20 mouse cellular contexts compared by ENCODE assay signal in genomic region chr16:29908031-29908430, GRCm38 (mm10).
DNase-seq lines count a peak whose midpoint lies in the region; ATAC-seq lines count a peak whose summit lies in the region.
"Had no signal": no experiment of that assay in that cellular context is flagged by ENCODE, and none has a peak within 500 bp of the region (broad histone marks: within the 10 kb centered on the region; RNA-seq: fewer than 3 reads in every experiment).

No protein-coding gene starts in this region.

- DNase-seq in forebrain, embryonic 10.5 days (ENCODE audit: extremely low spot score, low spot score) = no peak
- DNase-seq in hindbrain, embryonic 10.5 days (ENCODE audit: low spot score) = no peak
- peak; percentile 25 for DNase-seq in ZHBTc4 (ENCODE audit: low read depth, low spot score)
- no peak for DNase-seq in spleen, postnatal 4 days (ENCODE audit: low spot score in 2 of 2)
- DNase-seq: adrenal gland, postnatal 10 days; cerebellum, adult 11 months; cerebellum, adult 8-10 months; cerebellum, postnatal 14 days; gastrocnemius, postnatal 10 days; heart, adult 2 months; heart, postnatal 36 days; kidney, adult 18-20 months had no signal

- H3K27ac ChIP-seq in forebrain, embryonic 10.5 days = peak overlapping the region; percentile 64
- no peak overlapping the region for H3K27ac ChIP-seq in forebrain, embryonic 13.5 days
- peak overlapping the region; percentile 12; the same call in 1 of the 2 replicates for H3K27ac ChIP-seq in hindbrain, embryonic 10.5 days
- no peak overlapping the region for H3K27ac ChIP-seq in hindbrain, embryonic 12.5 days
- peak overlapping the region; percentile 12; the same call in 1 of the 2 replicates for H3K27ac ChIP-seq in limb, embryonic 12.5 days
- H3K27ac ChIP-seq: embryonic facial prominence, embryonic 12.5 days; forebrain, embryonic 15.5 days; heart, adult 2 months; hindbrain, embryonic 14.5 days; intestine, embryonic 15.5 days had no signal

- H3K4me3 ChIP-seq in forebrain, embryonic 10.5 days = no peak overlapping the region
- no peak overlapping the region for H3K4me3 ChIP-seq in forebrain, embryonic 13.5 days
- no peak overlapping the region for H3K4me3 ChIP-seq in hindbrain, embryonic 10.5 days
- no peak overlapping the region for H3K4me3 ChIP-seq in hindbrain, embryonic 12.5 days
- no peak overlapping the region for H3K4me3 ChIP-seq in limb, embryonic 12.5 days (replicated peaks)
- H3K4me3 ChIP-seq: embryonic facial prominence, embryonic 12.5 days; forebrain, embryonic 15.5 days; heart, adult 2 months; heart, embryonic 12.5 days; intestine, embryonic 15.5 days had no signal

- 7% methylated on average over 8 of the region's 8 CpGs for WGBS in forebrain, embryonic 10.5 days
- 18% methylated on average over 8 of the region's 8 CpGs for WGBS in forebrain, embryonic 13.5 days
- 19% methylated on average over 8 of the region's 8 CpGs for WGBS in hindbrain, embryonic 10.5 days
- 24% methylated on average over 8 of the region's 8 CpGs for WGBS in hindbrain, embryonic 12.5 days
- WGBS in limb, embryonic 12.5 days = 22% methylated on average over 8 of the region's 8 CpGs

- H3K9ac ChIP-seq in forebrain, embryonic 13.5 days = no peak overlapping the region
- H3K9ac ChIP-seq in hindbrain, embryonic 12.5 days = no peak overlapping the region
- no peak overlapping the region for H3K9ac ChIP-seq in limb, embryonic 12.5 days (replicated peaks)
- H3K9ac ChIP-seq: embryonic facial prominence, embryonic 12.5 days; forebrain, embryonic 15.5 days; heart, embryonic 12.5 days; hindbrain, embryonic 14.5 days; intestine, embryonic 15.5 days had no signal

- ATAC-seq in forebrain, embryonic 13.5 days = no peak
- no peak for ATAC-seq in hindbrain, embryonic 12.5 days (ENCODE audit: low FRiP score)
- no peak for ATAC-seq in limb, embryonic 12.5 days (ENCODE audit: insufficient number of reproducible peaks, insufficient read depth, low FRiP score, low TSS enrichment, low read depth)
- ATAC-seq: forebrain, embryonic 15.5 days; intestine, embryonic 15.5 days had no signal

- peaks cover 76% of the 10 kb centered on the region for H3K4me1 ChIP-seq in forebrain, embryonic 10.5 days
- peaks cover 25% of the 10 kb centered on the region for H3K4me1 ChIP-seq in forebrain, embryonic 13.5 days
- peaks cover 57% of the 10 kb centered on the region for H3K4me1 ChIP-seq in hindbrain, embryonic 10.5 days (replicated peaks)
- peaks cover 24% of the 10 kb centered on the region for H3K4me1 ChIP-seq in hindbrain, embryonic 12.5 days
- H3K4me1 ChIP-seq in limb, embryonic 12.5 days (replicated peaks) = peaks cover 61% of the 10 kb centered on the region
- H3K4me1 ChIP-seq: forebrain, embryonic 15.5 days had no signal

- peaks cover 10% of the 10 kb centered on the region for H3K9me3 ChIP-seq in forebrain, embryonic 10.5 days
- no peaks in the 10 kb centered on the region for H3K9me3 ChIP-seq in forebrain, embryonic 13.5 days (replicated peaks)
- H3K9me3 ChIP-seq in hindbrain, embryonic 10.5 days = peaks cover 10% of the 10 kb centered on the region; the same call in 1 of the 2 replicates
- no peaks in the 10 kb centered on the region; the same call in 1 of the 2 replicates for H3K9me3 ChIP-seq in hindbrain, embryonic 12.5 days (replicated peaks)
- peaks cover 7% of the 10 kb centered on the region; the same call in 1 of the 2 replicates for H3K9me3 ChIP-seq in limb, embryonic 12.5 days
- H3K9me3 ChIP-seq: embryonic facial prominence, embryonic 12.5 days; forebrain, embryonic 15.5 days; heart, embryonic 12.5 days; intestine, embryonic 15.5 days had no signal

- H3K4me2 ChIP-seq in forebrain, embryonic 13.5 days = no peak overlapping the region
- no peak overlapping the region for H3K4me2 ChIP-seq in hindbrain, embryonic 12.5 days (replicated peaks)
- H3K4me2 ChIP-seq in limb, embryonic 12.5 days = no peak overlapping the region
- H3K4me2 ChIP-seq: embryonic facial prominence, embryonic 12.5 days; forebrain, embryonic 15.5 days; heart, embryonic 12.5 days; hindbrain, embryonic 14.5 days; intestine, embryonic 15.5 days had no signal

- H3K27me3 ChIP-seq in forebrain, embryonic 10.5 days (ENCODE audit: poor library complexity, severe bottlenecking) = peaks cover 88% of the 10 kb centered on the region
- H3K27me3 ChIP-seq in forebrain, embryonic 13.5 days = no peaks in the 10 kb centered on the region
- peaks cover 61% of the 10 kb centered on the region for H3K27me3 ChIP-seq in hindbrain, embryonic 10.5 days (ENCODE audit: insufficient read depth, poor library complexity, severe bottlenecking)
- peaks cover 31% of the 10 kb centered on the region for H3K27me3 ChIP-seq in hindbrain, embryonic 12.5 days
- no peaks in the 10 kb centered on the region for H3K27me3 ChIP-seq in limb, embryonic 12.5 days
- H3K27me3 ChIP-seq: embryonic facial prominence, embryonic 12.5 days; forebrain, embryonic 15.5 days; intestine, embryonic 15.5 days had no signal

- no peaks in the 10 kb centered on the region for H3K36me3 ChIP-seq in forebrain, embryonic 10.5 days (replicated peaks)
- H3K36me3 ChIP-seq in forebrain, embryonic 13.5 days (ENCODE audit: poor library complexity, severe bottlenecking) = no peaks in the 10 kb centered on the region
- no peaks in the 10 kb centered on the region for H3K36me3 ChIP-seq in hindbrain, embryonic 10.5 days
- no peaks in the 10 kb centered on the region for H3K36me3 ChIP-seq in hindbrain, embryonic 12.5 days
- no peaks in the 10 kb centered on the region for H3K36me3 ChIP-seq in limb, embryonic 12.5 days
- H3K36me3 ChIP-seq: embryonic facial prominence, embryonic 12.5 days; forebrain, embryonic 15.5 days; heart, embryonic 12.5 days; intestine, embryonic 15.5 days had no signal

Comparison
In these comparisons a context has a peak if more than half of its experiments do, and no peak if none do; other contexts are left out.
1. H3K27ac ChIP-seq: peak in forebrain, embryonic 10.5 days (single experiment), hindbrain, embryonic 10.5 days (single experiment) and limb, embryonic 12.5 days (single experiment); none in forebrain, embryonic 13.5 days (single experiment) and hindbrain, embryonic 12.5 days (single experiment).